Mouse (Mus musculus): ENCODE measurements around the gene Pex26. TPM values are rescaled to one million over a fixed set of nuclear protein-coding genes. Genes with fewer than 3 reads are reported as not detected.

Gene Pex26
- 10 to 100 TPM; 11.0 to 11.9 TPM for total RNA-seq (2021)

- DNase-seq (ENCODE audit: extremely low spot score in 1 of 2, low spot score in 1 of 2), result peak; percentile 85 to 86
Measured at GRCm38 (mm10) chr6:121183414-121184173, at the start of gene Pex26. Gene Pex26 (plus strand): TSS chr6:121183667.

- DNase-seq (ENCODE audit: extremely low spot score in 1 of 2, low spot score in 1 of 2), result no peak
Measured at GRCm38 (mm10) chr6:121134249-121134648, 49.2 kb upstream of the Pex26 start.

GRCm38 (mm10) chr6:121134884-121135283 lies 48.6 kb upstream of the Pex26 start:
- no peak for DNase-seq (ENCODE audit: extremely low spot score in 1 of 2, low spot score in 1 of 2)

- DNase-seq (ENCODE audit: extremely low spot score in 1 of 2, low spot score in 1 of 2), result no peak
Measured at GRCm38 (mm10) chr6:121137222-121137621, 46.2 kb upstream of the Pex26 start.

GRCm38 (mm10) chr6:121138338-121139040 lies 45.0 kb upstream of the Pex26 start:
- DNase-seq (ENCODE audit: extremely low spot score in 1 of 2, low spot score in 1 of 2), result no peak

- no peak for DNase-seq (ENCODE audit: extremely low spot score in 1 of 2, low spot score in 1 of 2)
Measured at GRCm38 (mm10) chr6:121139271-121139670, 44.2 kb upstream of the Pex26 start.

- DNase-seq (ENCODE audit: extremely low spot score in 1 of 2, low spot score in 1 of 2), result no peak
Measured at GRCm38 (mm10) chr6:121142298-121142697, 41.2 kb upstream of the Pex26 start.

- no peak for DNase-seq (ENCODE audit: extremely low spot score in 1 of 2, low spot score in 1 of 2)
Measured at GRCm38 (mm10) chr6:121143439-121143838, 40.0 kb upstream of the Pex26 start.

GRCm38 (mm10) chr6:121144066-121144465 lies 39.4 kb upstream of the Pex26 start:
- DNase-seq (ENCODE audit: extremely low spot score in 1 of 2, low spot score in 1 of 2), result no peak

GRCm38 (mm10) chr6:121145010-121145604 lies 38.4 kb upstream of the Pex26 start:
- no peak for DNase-seq (ENCODE audit: extremely low spot score in 1 of 2, low spot score in 1 of 2)

- no peak for DNase-seq (ENCODE audit: extremely low spot score in 1 of 2, low spot score in 1 of 2)
Measured at GRCm38 (mm10) chr6:121145906-121146305, 37.6 kb upstream of the Pex26 start.

GRCm38 (mm10) chr6:121146798-121147197 lies 36.7 kb upstream of the Pex26 start:
- DNase-seq (ENCODE audit: extremely low spot score in 1 of 2, low spot score in 1 of 2), result no peak

- no peak for DNase-seq (ENCODE audit: extremely low spot score in 1 of 2, low spot score in 1 of 2)
Measured at GRCm38 (mm10) chr6:121148360-121148759, 35.1 kb upstream of the Pex26 start.

- no peak for DNase-seq (ENCODE audit: extremely low spot score in 1 of 2, low spot score in 1 of 2)
Measured at GRCm38 (mm10) chr6:121149420-121149819, 34.0 kb upstream of the Pex26 start.

GRCm38 (mm10) chr6:121150126-121150525 lies 33.3 kb upstream of the Pex26 start:
- no peak for DNase-seq (ENCODE audit: extremely low spot score in 1 of 2, low spot score in 1 of 2)

GRCm38 (mm10) chr6:121151732-121152131 lies 31.7 kb upstream of the Pex26 start:
- no peak for DNase-seq (ENCODE audit: extremely low spot score in 1 of 2, low spot score in 1 of 2)

GRCm38 (mm10) chr6:121153177-121153576 lies 30.3 kb upstream of the Pex26 start:
- DNase-seq (ENCODE audit: extremely low spot score in 1 of 2, low spot score in 1 of 2), result no peak

- no peak for DNase-seq (ENCODE audit: extremely low spot score in 1 of 2, low spot score in 1 of 2)
Measured at GRCm38 (mm10) chr6:121154451-121155300, 28.8 kb upstream of the Pex26 start.

- DNase-seq (ENCODE audit: extremely low spot score in 1 of 2, low spot score in 1 of 2), result no peak
Measured at GRCm38 (mm10) chr6:121156030-121156429, 27.4 kb upstream of the Pex26 start.

GRCm38 (mm10) chr6:121159616-121160015 lies 23.9 kb upstream of the Pex26 start:
- DNase-seq (ENCODE audit: extremely low spot score in 1 of 2, low spot score in 1 of 2), result no peak

GRCm38 (mm10) chr6:121160126-121160525 lies 23.3 kb upstream of the Pex26 start:
- DNase-seq (ENCODE audit: extremely low spot score in 1 of 2, low spot score in 1 of 2), result no peak
